Mouse (Mus musculus) spleen, adult 2 months (tissue): ENCODE results near the gene Slc22a29.

ENCODE experiments used
- CTCF ChIP-seq: fragments of 200-500 bp; IDR thresholded peaks from 2 replicates; pipeline ENCODE4 v1.5.1; 2011; ENCODE audit warnings: mild to moderate bottlenecking, inconsistent platforms; ENCODE audit not compliant: insufficient read depth, insufficient read length, insufficient replicate concordance; ENCODE audit errors: extremely low read depth
- POLR2A ChIP-seq: fragments of 200-500 bp; IDR thresholded peaks from 2 replicates; pipeline ENCODE4 v1.6.1; 2011; ENCODE audit warnings: low read depth, low read length, inconsistent platforms

DNA sequence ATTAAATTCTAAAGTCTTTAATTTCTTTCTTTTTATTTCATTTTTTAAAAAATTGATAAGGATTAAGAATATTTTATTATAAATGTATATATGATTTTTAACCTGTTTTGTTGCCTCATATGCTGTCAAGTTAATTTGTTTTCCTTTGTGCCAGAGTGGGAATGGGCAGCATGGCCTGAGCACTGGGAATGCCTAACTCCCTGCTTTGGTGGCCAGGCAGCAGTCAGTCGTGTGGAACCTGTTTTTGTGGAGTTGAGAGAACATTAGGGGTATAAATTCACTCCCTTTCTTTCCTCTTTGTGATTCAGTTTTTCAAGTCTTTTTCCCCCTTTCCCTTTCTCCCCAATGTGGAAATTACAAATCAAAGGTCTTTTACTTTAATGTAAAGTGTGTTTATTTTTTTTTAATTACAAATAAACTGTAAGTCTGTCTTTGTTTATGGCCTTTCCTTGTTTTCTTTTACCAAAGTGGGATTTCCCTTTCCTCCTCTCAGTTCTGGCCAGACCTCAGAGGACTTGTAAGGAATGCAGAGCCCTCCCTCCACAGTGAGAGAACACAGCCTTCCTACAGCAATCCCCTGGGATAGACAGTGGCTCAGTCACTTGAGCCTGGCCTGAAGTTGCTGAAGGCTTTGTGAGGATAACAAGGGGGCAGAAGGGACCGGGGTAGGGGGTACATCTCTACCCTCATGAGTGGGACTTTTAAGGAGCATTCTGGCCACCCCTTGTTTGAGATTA, 69.7 kb downstream of the Slc22a29 start:
- TF ChIP-seq POLR2A (no peak), CTCF (no peak)
